Mouse (Mus musculus) layer of hippocampus, adult 11-12 months (tissue): Measurements from ENCODE around the gene Gm2564.
"Not testable (repeated sequence)": the region's sequence is repeated elsewhere in the genome, so short reads cannot be mapped to it uniquely, and the experiment has no call there.

Experiments used
- DNase-seq: peaks from one replicate; pipeline ENCODE4 v3.0.0; 2022; ENCODE audit warnings: low spot score

Gm2564 gene

DNA sequence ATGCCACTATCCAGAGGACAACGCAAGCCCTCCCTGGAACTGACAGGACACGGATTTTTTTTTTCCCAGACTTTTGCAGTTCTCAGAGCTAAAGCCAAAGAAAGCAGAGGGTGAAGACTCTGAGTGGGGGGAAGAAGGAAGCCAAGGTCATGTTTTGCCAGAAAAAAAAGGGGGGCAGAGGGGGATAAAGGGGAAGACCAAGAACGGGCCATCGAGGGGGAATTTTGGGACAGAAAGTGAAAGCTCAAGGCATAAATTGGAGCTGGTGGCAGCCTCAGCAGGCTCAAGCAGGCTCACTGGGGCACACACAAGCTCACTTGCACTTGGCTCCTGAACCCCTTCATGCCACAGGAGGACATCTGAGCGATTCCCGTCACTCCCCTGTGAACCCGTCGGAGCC, at the start of gene Gm2564:
Gm2564 (plus strand) TSS at position 301 of the 400 bp plus-strand sequence.
- not testable (repeated sequence) for DNase-seq

DNA sequence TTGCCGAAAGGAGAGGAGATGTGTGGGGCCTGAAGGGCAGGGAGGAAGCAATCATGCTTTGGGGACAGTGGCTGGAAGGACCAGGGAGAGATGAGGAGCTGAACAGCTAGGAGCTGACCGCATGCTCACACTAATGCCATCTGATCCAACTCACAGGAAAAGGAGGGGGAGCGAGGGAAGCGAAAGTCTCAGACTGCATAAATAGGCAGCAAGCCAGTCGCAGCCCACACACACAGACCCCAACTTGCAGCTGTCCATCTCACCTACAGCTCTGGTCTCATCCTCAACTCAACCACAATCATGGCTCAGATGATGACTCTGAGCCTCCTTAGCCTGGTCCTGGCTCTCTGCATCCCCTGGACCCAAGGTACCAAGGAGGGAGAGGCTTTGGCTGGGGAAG, 17.6 kb upstream of the Gm2564 start, which contains the start of gene Gm10591:
Gm10591 (plus strand) TSS at position 301 of the 400 bp plus-strand sequence.
- DNase-seq, result not testable (repeated sequence)

DNA sequence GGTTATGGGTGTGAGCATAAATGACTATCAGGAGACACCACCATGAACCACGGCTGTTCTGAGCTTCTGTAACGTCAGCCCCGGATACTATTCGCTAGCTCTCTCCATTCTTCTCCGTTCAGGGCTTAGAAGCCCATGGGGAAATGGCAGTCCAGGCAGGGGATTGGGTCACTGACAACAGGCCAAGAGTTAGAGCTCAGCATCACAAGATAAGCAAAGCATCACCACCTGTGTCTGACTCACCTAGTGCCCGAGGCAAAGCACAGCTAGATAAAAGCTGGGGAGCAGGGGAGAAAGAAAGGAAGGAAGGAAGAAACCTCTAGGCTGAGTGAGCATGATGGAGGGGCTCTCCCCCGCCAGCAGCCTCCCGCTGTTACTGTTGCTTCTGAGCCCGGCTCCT, 25.4 kb downstream of the Gm2564 start, which contains the start of gene Ccl27b:
Ccl27b (plus strand) TSS at position 301 of the 400 bp plus-strand sequence.
- DNase-seq, result not testable (repeated sequence)

DNA sequence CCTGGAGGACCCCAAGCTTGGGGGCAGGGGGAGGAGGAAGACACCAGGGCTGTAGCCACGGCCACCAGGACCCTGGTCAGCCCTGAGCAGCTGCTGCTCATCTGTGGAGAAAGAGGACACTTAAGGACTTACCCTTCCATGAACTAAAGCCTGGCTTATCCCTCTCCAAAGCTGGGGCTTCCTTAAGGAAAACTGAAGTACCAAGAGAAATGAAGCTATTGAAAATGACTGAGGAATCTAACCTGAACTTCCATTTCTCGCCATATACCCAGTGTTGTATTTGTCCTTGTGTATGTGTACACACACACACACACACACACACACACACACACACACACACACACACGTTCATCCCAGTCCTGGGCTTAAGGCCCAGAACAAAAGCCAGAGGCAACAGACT, 32.3 kb downstream of the Gm2564 start, which contains the start of gene Il11ra2:
Il11ra2 (minus strand) TSS at position 101 of the 400 bp plus-strand sequence.
- DNase-seq, result not testable (repeated sequence)

DNA sequence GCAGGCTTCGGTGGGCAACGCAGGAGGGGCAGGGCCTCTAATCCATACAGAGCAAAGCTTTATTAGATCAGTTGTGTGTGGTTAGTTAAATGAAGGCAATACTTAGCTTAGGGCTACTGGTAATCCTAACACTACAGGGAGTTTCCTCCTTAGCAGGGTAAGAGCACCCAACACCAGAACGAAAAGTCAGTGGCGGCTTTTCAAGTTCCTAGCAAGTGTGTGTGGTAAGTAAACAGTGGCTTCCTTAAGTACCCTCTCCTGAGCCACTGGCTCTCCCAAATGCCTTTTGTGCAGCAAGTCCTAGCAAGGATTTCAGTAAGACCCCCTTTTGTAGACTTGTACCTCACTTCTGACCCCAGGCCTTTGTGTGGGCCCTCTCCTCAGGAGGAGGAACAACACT, 45.9 kb downstream of the Gm2564 start:
- not testable (repeated sequence) for DNase-seq

DNA sequence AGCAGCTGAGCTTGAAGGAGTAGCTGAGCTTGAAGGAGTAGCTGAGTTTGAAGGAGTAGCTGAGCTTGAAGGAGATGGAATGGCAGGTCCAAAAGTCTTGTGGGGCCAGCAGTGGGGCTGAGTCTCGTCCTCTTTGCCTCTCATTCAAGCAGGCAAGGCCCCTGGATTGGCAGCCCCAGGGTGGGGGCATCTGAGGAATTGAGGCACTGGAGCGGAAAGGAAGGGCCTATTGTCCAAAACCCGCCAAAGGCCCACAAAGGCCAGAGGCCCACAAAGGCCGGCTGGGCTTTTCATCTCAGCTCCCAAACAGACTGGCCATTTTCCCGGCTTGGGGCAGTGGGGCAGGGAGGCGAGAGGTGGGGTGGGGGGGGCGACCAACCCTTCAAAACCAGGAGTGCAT, 49.8 kb downstream of the Gm2564 start:
- not testable (repeated sequence) for DNase-seq

DNA sequence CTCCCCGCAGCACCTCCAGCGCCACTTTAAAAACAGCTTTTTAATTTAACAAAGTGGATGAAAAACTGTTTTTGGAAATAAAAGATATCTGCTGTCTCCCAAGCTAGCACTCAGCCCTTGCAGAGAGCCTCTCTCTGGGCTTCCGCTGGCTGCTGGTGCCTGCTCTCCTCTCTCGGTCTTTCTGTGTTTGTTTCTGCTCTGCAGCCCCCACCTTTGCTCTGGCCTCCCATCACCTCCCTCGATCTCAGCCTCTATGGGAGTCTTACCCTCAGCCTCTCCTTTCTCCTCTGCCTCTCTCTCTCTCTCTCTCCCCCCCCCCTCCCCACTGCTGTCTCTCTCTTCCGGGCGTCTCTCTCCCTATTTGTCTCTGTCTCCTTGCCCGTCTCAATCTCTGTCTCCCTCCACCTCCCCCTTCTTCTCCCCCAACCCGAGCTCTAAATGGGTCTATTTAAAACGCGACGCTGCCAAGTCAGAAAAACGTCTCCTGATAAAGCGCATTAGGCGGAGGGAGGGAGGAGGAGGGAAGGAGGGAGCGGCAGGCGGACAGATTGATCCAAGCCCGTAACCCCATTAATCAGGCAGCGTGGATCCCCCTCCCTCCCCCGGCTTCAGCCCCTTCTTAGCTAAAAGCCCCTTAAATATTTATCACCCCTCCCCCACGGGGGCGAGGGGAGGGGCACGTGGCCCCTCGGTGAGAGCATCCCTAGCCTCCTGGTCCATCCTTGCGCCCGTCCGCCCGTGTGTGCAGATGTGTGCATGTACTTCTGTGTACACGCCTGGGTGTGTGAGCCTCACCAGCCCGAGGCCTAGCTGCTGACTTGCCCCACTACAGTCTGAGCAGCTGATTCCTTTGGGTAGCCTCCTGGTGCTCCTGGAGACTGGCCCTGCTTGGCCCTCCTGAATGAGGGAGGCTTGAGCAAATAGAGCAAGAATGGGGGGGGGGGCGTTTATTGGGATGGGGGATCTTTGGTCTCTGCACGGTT, 51.1 kb downstream of the Gm2564 start:
- not testable (repeated sequence) for DNase-seq
